Mouse (Mus musculus): ENCODE data around the gene Pid1.

DNA sequence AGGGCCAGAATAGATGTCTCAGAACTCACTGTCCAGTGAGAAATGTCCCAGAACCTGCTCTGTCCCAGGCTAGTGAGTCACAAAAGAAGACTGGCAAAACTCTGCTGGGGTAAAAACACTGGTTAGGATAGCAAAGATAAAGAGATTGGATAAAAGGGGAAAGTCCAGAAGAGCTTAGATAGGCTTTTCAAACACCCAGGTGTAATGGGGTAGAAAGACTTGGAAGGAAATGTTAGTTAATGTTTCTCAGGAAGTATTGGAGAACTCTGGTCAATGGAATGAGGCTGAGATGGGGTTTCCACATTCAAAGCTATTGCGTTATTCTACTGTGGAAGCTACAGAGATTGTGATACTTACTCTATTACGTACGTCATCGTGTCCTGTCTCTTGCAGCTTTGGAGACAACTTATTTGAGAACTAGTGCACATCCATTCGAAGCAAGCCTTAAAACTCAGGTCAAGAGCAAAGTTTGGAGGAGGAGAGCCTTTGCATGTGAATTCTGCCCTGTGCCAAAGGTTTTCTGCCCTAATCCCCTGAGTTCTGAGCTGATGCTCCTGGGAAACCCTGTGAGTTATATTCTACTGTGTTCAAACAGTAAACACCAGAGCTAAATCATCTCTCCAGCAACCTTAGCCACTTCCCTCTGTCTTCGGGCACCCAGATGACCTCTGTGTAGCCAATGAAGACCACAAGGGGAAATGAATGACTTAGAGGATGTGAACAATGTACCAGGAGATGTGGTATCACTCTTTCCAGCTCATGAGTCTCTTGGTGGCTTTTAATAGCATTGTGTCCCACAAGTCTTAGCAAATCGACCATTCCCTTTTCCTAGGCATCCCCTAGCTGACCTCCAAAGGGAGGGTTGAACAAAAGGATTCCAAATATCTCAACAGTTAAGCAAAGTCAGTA, 1.0 kb downstream of the Pid1 start:
- TF ChIP-seq CTCF (IDR thresholded peaks at IDR 0.05; ENCODE audit: extremely low read depth, insufficient read length, insufficient replicate concordance, low read depth, low read length), result no peak
- no peak for TF ChIP-seq POLR2A (IDR thresholded peaks at IDR 0.05; ENCODE audit: low read depth, low read length)

Data from small intestine, adult 2 months (tissue).